Mouse (Mus musculus): Measurements from ENCODE around the gene Lad1.

Gene Lad1

GRCm38 (mm10) chr1:135818481-135819086 lies at the start of gene Lad1:
Gene Lad1 (plus strand): TSS chr1:135818598.
- DNase-seq (ENCODE audit: low spot score in 2 of 2): no peak

- no peak for DNase-seq (ENCODE audit: low spot score in 2 of 2)
These were observed 48.2 kb upstream of the Lad1 start for GRCm38 (mm10) chr1:135770237-135770636.

- DNase-seq (ENCODE audit: low spot score in 2 of 2): no peak
These were observed 47.4 kb upstream of the Lad1 start for GRCm38 (mm10) chr1:135770896-135771572.

GRCm38 (mm10) chr1:135771573-135771970 lies 46.8 kb upstream of the Lad1 start:
- no peak for DNase-seq (ENCODE audit: low spot score in 2 of 2)

GRCm38 (mm10) chr1:135776596-135776995 lies 41.8 kb upstream of the Lad1 start:
- DNase-seq (ENCODE audit: low spot score in 2 of 2): no peak

- no peak for DNase-seq (ENCODE audit: low spot score in 2 of 2)
These were observed 41.4 kb upstream of the Lad1 start for GRCm38 (mm10) chr1:135777046-135777445.

GRCm38 (mm10) chr1:135778780-135779535 lies 39.4 kb upstream of the Lad1 start, which contains the start of gene Tnni1:
Gene Tnni1 (plus strand): TSS chr1:135779434.
- no peak for DNase-seq (ENCODE audit: low spot score in 2 of 2)

GRCm38 (mm10) chr1:135780649-135781048 lies 37.7 kb upstream of the Lad1 start:
- DNase-seq (ENCODE audit: low spot score in 2 of 2): no peak

- peak in 1 of 2 experiments; percentile 79 for DNase-seq (ENCODE audit: low spot score in 2 of 2)
These were observed 37.2 kb upstream of the Lad1 start for GRCm38 (mm10) chr1:135781220-135781619.

GRCm38 (mm10) chr1:135782816-135783215 lies 35.6 kb upstream of the Lad1 start:
- DNase-seq (ENCODE audit: low spot score in 2 of 2): peak in 1 of 2 experiments; percentile 41

GRCm38 (mm10) chr1:135787799-135788198 lies 30.6 kb upstream of the Lad1 start:
- DNase-seq (ENCODE audit: low spot score in 2 of 2): peak in 1 of 2 experiments; percentile 78

GRCm38 (mm10) chr1:135788708-135789107 lies 29.7 kb upstream of the Lad1 start:
- DNase-seq (ENCODE audit: low spot score in 2 of 2): no peak

- peak in 1 of 2 experiments; percentile 56 for DNase-seq (ENCODE audit: low spot score in 2 of 2)
These were observed 28.6 kb upstream of the Lad1 start for GRCm38 (mm10) chr1:135789815-135790214.

- DNase-seq (ENCODE audit: low spot score in 2 of 2): no peak
These were observed 26.1 kb upstream of the Lad1 start for GRCm38 (mm10) chr1:135792143-135792939.

- peak; percentile 56 to 83 for DNase-seq (ENCODE audit: low spot score in 2 of 2)
These were observed 24.8 kb upstream of the Lad1 start for GRCm38 (mm10) chr1:135793370-135794215.

GRCm38 (mm10) chr1:135794216-135795134 lies 23.9 kb upstream of the Lad1 start:
- no peak for DNase-seq (ENCODE audit: low spot score in 2 of 2)

- no peak for DNase-seq (ENCODE audit: low spot score in 2 of 2)
These were observed 19.9 kb upstream of the Lad1 start for GRCm38 (mm10) chr1:135798492-135798891.

- DNase-seq (ENCODE audit: low spot score in 2 of 2): no peak
These were observed 19.2 kb upstream of the Lad1 start for GRCm38 (mm10) chr1:135799109-135799627.

- DNase-seq (ENCODE audit: low spot score in 2 of 2): no peak
These were observed 18.0 kb upstream of the Lad1 start for GRCm38 (mm10) chr1:135800192-135800950.

Measured in left cerebral cortex, adult 9 months (tissue).